Mouse (Mus musculus) liver, embryonic 14.5 days (tissue): Measurements from ENCODE around the gene Lsm11.

Experiments
- CTCF ChIP-seq: IDR thresholded peaks from 2 replicates; pipeline ENCODE4 v1.5.1; 2016; ENCODE audit warnings: antibody characterized with exemption, low read depth, control low read depth
- EP300 ChIP-seq: IDR thresholded peaks from 2 replicates; pipeline ENCODE4 v1.6.1; 2016; ENCODE audit warnings: antibody characterized with exemption, low read depth

DNA sequence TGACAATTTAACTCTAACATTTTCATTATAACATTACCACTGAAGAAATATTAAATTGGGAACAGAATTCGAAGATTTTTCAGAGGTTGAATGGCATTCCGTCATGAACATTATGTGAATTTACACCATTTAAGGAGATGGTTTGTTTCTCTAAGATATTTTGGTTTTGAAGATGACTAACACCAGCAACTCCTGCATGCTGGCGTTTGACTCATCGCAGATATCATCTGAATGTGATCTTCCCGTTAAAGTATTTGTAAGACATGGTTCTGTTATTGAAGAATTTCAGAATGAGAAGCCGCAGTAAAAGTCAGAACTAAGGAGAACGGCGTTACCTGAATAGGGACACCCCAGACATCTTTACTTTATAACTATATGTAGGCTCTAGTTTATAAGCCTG lies 29.7 kb upstream of the Lsm11 start:
- no peak for TF ChIP-seq CTCF
- no peak for TF ChIP-seq EP300
